Mouse (Mus musculus) CH12.LX (cell line): ENCODE data around the gene Fryl.

Source experiments
- TCF12 ChIP-seq: IDR thresholded peaks from 2 replicates; pipeline ENCODE4 v1.6.1; 2014; ENCODE audit warnings: low read depth, mild to moderate bottlenecking, inconsistent platforms, low read length, improper control_type of control experiment
- ZKSCAN1 ChIP-seq: IDR thresholded peaks from 2 replicates; pipeline ENCODE4 v1.6.1; 2012; ENCODE audit warnings: low read depth, inconsistent platforms, low read length, improper control_type of control experiment, borderline replicate concordance

DNA sequence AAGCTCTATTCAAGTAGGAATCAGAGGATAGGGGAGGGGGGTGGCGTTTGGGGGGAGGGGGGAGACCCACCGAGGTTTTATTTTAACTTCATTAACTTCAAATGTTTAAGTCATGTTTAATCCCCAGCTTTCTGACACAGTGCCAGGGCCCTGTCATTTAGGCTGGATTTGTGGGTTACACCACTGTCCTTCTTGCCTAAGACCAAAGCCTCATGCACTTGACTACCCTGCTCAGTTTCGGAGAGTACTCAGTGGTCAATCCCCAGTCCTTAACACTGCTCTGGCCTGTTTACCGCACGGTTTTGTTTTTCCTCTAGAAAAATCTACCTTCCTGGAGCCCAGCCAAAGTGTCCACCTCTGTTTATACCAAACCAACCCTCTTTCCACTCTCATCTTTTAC, 69.5 kb downstream of the Fryl start:
- TF ChIP-seq ZKSCAN1 = no peak
- no peak for TF ChIP-seq TCF12
